Mouse (Mus musculus): ENCODE results near the gene Efnb2.
A peak's percentile ranks its signal among the peaks of the same experiment; 100 is the strongest.

Efnb2 gene

DNA sequence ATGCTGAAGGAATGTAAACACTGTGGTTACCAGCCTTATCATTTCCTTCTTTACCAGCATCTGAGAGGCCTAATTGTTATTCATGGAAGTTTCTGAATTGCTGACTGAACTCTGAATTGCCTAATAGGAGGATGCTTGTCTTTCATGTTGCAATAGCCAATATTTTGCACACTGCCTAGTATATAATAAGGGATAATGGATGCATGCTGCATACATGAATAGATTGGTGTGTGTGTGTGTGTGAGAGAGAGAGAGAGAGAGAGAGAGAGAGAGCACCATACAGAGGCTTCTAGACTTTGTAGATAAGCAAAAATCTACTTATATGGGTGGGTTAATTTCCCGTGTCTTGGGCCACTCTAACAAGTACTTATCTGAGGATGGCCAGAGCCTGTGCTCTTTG, 47.2 kb downstream of the Efnb2 start:
- no peak for DNase-seq (ENCODE audit: low spot score)

DNA sequence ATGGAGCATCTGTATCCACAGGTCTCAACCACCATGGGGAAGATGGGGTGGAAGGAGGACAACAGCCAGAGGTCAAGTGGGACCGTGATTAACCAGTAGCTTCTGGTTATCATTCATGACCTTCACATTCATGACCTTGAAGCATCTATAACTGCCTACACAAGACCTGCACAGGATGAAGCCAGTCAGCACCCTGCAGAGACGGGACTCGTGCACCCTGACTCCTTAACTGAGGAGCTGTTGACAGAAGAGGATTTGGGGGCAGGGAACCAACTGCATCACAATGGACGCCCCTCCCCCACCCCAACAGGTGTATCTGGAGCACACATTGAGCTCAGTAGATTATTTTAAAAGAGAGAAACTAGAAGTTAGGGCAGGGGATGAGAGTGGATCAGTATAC, 49.1 kb downstream of the Efnb2 start:
- DNase-seq (ENCODE audit: low spot score) = no peak

DNA sequence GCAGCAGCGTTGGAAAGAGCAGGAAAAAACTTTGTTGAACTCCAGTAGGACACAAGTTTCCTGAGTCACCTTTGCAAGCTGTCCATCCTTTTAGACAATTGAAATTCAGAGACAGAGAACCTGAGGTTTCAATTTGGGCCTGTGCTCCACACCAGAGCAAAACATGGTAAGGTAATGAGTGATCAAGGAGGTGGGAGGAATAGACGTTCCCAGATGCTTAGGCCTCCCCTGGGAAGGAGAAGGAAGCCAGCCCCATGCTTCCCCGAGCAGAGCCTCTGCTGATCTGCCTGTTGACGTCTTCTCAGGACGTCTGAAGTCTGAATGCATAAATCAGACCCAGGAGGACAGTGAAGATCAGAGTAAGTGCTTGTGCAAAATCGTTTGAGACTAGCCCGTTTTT, 51.3 kb downstream of the Efnb2 start:
- no peak for DNase-seq (ENCODE audit: low spot score)

DNA sequence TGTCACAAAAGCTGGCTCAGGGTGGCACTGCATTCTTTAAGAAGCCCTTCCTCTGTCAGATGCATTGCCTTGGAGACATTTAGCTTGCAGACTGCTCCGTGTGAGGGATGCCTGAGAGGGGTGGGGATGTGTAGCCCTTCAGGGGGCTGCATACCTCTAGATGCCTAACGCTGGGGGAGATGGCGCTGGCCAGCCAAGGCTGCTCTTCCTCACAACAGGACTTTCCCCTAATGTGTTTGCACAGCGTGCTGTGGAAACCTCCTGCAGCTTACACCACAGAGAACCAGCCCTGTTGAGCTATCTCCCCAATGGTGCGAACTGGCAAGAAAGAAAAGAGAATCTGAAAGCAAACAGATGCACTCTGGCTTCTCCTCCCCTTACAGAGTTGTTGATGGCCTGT, 51.9 kb downstream of the Efnb2 start:
- no peak for DNase-seq (ENCODE audit: low spot score)

DNA sequence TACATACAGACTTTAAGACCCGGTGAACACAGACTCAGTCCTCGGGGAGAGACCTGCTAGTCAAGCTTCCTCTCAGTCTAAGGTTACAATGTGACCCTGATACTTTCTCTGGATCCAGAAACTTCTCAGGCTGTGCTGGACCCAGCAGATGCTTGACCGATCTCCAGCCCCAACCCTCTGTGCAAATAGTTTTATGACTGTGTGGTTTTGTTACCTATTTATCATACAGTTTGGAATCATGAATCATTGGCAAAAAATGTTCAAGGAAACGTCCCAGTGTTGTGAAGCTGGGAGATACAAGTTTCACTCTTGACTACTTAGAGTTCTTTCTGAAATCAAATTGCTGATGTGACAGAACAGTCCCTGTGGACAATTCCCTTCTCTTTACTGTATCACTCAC, 55.4 kb downstream of the Efnb2 start:
- no peak for DNase-seq (ENCODE audit: low spot score)

DNA sequence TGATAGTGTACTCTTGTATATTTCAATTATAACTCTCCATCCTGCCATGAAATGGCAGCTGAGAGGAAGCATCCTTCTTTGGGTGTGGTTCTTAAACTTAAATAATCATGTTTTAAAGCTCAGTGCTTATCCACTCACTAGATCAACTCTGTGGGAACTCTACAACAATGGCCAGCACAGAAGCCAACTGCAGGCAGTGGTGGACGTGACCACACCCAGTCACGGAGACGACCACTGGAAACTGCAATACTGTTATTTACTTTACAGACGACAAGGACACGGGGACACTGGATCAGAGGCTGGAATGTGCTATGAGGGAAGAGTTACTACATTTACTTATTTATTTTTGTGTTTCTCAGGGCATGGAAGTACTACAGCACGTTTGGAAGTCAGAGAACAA, 57.2 kb downstream of the Efnb2 start:
- DNase-seq (ENCODE audit: low spot score) = no peak

DNA sequence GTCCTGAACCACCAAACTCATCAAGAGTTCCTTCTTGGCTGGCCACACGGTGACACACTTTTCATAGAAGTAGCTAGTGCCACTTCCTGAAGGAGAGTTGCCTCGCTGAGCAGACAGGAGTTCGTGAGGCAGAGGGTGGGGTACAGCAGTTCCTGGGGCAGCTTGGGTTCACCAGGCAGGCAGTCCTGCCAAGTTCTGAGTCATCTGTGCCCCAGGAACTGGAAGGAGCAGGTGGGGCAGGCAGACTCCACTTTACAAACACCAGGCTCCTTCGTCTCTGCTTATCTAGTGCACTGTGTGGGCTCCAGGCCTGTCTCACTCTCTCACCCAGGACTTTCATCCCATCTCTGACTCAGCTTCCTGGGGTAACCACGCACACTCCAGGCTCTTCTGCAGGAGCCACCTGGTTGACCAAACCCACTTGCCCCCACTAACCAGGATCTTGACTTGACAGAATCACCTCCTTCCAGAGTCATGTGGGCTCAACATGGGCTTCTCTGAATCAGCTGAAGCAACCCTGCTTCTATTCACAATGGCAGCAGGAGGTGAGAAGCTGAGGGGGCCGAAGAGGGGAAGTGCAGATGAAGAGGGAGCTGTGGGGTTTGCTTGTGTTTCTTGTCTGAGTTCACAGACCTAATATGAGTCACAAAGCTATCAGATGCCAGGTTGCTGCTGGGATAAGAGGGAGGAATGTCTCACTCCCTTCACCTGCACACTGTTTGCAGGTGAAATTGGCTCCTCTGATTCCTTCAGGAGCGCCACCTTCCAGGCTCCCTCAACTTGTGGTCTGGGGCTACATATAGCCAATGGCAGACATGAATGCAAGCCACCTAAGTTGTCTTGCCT, 58.2 kb downstream of the Efnb2 start:
- DNase-seq (ENCODE audit: low spot score) = no peak

DNA sequence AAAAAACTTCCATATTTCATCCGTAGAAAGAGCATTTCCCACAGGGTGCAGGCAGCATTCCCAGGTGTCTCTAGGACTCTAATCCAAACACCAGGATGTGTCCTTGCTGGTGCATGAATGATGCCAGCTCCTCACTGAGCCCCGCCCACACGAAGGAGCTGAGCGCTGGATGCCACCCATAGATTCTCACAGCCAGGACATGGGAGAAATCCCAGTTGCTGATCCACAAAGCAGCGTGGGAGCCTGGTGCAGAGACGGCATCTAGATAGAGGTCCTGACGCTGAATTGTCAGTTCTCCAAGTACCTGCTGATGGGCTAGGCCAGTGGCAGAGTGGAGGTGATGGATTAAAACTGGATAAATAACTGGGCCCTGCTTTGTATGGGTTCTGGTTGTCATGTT, 61.1 kb downstream of the Efnb2 start:
- DNase-seq (ENCODE audit: low spot score) = no peak

DNA sequence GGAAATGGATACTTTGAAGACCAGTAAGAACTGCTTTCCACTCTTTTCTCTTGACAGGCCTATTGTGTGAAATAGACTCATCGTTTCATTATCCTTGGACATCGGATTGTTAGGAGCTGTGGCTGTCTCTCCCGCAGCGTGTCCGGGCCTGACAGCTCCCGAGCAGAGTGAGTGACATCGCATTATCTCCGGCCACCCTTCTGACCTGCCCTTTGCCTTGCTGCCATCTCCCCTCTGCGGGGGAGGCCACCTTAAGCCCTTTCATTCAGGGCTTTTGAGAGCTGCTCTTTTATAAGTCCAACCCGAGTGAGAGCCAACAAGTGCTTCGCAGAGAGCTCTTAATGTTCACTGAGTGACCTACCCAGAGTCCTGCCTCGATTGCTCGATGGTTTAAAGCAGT, 63.6 kb downstream of the Efnb2 start:
- peak; percentile 25 for DNase-seq (ENCODE audit: low spot score)

DNA sequence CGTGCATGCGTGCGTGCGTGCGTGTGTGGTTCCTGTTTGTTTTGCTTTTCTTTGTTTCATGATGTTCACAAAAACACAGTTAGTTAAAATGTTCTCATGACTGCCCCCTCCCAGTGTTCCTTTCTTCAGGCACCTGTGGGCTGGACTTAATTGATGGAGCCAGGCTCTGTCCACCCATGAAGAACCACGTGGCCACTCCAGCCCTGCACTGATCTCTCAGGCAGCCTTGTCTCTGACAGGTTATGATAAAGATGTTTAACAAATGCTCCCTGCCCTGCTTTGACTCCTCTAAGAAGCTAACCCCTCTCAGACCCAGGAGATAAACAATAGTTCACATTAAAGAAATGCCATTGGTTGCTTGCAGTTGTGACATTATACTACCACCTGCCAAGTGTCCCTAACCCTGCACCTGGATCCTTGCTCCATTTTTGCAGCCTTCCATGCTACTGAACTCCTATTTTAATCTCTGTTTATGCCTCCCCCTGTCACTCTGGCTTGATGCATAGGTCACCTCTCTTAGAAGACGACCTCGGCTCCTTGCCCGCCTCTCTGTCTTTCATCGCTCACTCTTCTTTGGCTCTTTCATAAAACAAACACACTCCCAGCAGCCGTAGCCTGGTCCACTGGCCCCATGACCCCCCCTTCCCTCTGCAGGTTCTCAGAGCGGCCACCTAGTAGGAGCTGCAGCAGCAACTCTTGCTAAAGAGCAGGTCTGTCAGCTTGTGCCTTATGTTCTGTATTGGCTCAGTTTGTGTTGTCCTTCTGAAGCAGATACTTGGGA, 65.0 kb downstream of the Efnb2 start:
- DNase-seq (ENCODE audit: low spot score) = no peak

DNA sequence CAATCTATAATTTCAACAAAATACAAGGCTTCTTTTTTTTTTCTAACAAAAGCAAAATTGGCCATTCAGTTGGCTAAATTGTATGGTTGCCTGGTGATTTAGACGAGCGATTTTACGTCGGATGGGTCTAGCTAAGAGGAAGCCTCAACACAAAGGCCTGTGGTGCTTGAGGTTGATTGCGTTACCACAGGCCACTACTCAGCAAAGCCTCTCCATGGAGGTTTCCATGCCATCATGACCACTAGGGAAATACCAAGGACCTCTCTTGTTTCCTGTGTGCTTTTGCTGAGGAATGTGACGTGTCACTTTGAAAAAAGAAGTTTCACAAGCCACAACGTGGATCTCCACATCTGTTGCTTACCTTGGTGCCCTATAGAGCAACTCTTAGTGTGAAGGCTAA, 67.2 kb downstream of the Efnb2 start:
- DNase-seq (ENCODE audit: low spot score) = no peak

DNA sequence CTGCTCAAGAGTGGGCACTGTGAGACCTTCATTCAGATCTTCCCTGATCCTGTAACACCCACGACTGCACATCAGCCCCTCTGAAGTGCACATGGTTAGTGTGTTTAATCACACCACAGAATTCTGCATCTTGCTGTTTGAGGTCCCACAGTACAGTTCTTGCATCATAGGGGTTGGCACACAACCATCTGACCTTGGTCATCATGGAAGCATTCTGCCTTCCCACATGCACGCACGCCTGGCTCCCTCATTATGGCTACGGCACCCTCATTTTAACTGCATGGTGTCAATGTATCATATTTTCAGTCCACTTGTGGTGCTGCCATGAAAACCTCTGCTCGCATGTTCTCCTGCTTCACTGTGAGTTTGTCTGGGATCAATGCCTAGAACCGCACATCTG, 67.7 kb downstream of the Efnb2 start:
- no peak for DNase-seq (ENCODE audit: low spot score)

DNA sequence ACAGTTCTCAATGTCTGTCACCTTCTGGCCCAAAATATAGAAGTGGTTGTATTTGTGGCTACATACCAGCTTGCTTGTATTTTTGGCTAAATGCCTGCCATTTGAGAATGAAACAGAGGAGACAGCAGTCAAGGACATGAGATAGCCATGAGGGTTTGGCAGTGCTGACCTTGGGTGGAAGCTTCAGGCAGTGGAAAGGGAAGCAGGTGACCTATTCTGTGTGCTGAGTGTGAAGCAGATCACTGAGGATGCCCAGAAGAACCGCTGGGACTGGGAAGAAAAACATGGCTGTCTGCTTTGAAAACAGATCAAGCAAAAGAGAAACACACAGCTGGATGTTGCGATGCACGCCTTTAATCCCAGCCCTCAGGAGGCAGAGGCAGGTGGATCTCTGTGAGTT, 68.7 kb downstream of the Efnb2 start:
- DNase-seq (ENCODE audit: low spot score) = no peak

DNA sequence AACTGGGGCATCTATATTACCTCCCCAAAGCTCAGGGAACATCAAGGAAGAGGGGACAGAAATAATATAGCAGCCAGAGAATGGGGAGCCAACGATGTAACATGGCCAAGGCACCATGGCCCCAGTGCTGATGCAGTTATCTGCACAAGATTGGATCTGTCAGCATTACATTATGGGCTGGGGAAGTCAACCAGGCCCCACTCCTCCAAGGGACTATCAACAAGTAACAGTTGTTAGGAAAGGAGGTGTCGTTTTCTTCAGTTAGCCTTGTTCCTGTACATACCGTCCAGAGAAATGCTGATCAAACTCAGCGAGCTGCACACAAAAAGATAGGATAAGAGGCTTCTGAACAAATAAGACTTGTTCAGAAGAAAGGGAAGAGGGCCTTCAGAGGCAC, 77.1 kb downstream of the Efnb2 start:
- DNase-seq (ENCODE audit: low spot score) = no peak

DNA sequence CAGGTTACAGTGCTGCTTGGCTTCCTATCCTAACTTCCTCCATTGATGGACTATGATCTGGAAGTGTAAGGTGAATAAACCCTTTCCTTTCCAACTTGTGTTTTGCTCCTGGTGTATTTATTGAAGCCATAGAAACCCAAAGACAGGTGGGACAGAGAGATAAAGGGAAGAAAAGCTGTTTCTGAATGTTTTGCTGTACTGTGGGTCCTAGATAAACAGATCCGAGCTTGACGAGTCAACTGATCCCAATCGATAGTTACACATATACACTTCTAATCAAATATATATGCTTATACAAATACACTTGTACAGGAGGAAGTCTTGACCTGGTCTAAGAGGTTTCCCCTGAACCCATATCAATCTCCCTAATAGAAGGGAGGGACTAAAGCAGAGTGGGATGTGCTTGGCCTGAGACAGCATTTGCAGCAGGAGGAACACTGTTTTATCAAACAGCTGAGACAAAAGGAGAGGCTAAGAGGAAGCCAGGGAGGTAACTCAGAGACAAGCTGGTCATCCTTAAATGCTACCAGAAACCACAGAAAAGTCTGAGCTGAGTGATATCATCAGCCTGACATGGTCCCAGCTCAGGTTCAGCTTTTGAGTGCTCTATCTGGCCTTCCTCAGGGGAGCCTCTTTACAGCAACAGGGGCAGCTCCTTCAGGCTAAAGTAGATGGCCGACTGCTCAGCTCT, 77.6 kb downstream of the Efnb2 start:
- DNase-seq (ENCODE audit: low spot score) = no peak

DNA sequence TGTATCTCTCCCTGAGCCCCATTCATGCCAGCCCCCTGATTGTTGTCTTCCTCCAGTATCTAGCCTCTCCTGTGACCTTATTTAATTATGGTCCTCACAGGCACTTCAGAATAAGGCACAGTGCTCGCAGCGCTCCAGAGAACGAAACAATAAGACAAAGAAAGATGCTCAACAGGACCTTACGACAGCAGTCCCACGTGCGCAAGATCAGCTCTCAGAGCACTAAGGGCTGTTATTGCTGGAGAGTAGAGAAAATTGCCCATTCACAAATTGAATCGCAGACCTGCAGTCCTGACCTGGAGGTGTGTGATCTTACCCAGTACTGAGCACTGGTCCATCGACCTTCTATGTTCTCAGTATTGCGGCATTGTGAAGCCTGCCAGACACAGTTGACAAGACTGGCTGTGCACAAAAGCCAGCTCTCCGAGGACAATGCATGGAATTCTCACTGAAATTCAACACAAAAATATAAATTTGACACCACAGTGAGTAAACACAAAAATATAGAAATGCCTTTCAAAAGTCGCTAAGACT, 83.2 kb downstream of the Efnb2 start:
- no peak for DNase-seq (ENCODE audit: low spot score)

DNA sequence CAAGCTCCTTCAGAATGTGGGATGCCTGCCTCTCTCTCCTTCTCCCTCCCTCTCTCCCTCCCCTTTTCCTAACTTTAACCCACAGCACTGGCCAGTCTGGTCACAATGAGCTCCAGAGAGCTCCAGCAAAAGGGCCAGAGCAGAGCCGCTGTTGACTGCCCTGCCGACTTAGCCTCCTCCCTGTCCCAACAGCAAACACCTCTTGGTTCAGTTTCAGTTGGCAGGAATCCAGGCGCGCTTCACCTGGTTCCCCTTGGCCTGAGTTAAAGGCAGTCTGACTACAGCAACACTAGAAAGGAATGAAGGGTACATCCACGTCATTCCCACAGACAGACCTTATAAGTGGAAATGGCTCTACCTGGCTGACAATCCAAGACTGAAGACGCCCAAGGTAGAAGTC, 84.2 kb downstream of the Efnb2 start:
- no peak for DNase-seq (ENCODE audit: low spot score)

DNA sequence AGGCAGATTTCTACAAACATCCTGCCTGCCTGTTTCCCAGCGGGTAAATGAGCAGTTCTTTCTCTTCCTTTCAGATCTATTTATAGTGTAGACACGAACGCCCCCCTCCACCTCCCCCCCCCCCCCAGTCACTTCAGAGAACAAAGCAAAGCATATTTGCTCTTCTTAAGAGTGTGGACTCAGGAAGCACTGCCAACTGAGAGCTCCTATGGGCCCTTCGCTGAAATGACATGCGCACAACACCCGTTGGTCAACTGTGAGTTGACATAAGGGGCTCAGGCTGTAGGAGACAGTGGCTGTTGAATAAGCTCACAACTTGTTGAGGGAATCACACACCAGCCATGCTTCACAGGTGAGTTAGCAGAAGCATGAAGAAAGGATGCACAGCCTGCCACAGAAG, 84.8 kb downstream of the Efnb2 start:
- DNase-seq (ENCODE audit: low spot score) = no peak

DNA sequence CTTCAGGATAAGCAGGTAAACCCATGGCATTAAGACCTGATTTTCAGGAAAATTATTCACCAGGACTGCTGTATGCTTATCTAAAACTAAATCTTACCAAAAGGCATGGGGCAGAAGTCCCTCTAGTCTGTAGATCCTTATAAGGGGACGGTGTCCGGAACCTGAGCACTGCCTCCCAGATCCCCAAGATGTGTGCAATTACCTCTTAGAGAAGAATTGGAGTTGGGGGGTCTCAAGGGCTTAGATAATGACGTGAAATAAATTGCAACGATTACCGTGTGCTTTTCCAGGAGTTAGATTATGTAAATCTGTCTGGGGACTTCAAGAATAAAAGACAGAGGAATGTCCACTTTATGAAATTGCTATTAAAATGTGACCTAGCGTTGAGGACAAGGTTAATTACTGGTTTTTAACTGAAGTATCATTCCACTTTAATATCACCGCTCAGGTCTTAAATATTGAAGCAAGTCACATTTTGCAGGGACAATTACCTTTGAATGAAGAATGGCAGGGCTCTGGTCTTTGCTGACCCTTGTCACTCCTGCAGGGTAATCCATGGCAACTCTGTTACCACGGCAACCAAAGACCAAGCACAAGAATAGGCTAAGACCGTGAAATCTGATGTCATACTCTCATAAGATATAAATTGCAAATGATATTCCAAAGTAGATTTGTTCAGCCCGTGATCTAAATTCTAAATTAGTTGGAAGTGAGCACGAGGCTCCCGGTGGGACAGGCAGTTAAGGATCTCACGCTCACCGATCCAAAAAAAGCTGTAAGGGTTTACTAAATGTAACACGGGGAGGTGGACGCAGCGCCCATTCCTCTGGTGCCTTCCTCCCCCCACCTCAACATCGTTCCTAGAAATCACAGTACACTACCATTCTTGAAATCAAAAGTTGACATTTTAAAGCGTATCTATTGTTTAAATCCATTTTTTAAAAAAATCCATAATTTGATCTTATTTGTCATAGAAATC, 86.2 kb downstream of the Efnb2 start:
- DNase-seq (ENCODE audit: low spot score) = peak; percentile 51

DNA sequence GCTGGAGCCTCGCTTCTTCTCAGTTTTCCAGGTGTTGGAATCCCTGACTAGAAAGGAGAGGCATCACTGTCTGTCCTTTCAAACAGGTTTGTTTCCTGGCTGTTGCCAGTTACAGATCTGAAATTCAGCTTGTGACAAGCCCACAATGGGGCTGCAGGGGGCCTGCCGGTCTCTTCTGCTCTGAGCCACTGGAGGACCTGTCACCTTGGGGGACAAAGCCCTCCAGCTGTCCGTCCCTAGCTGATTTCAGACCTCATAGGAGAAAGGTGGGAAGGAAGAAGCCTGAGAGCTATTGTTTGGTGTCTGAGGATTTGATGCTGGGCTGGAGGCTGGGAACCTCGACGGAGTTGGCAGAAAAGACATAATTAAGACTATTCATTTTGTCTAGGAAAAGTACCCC, 88.8 kb downstream of the Efnb2 start:
- DNase-seq (ENCODE audit: low spot score) = no peak

DNA sequence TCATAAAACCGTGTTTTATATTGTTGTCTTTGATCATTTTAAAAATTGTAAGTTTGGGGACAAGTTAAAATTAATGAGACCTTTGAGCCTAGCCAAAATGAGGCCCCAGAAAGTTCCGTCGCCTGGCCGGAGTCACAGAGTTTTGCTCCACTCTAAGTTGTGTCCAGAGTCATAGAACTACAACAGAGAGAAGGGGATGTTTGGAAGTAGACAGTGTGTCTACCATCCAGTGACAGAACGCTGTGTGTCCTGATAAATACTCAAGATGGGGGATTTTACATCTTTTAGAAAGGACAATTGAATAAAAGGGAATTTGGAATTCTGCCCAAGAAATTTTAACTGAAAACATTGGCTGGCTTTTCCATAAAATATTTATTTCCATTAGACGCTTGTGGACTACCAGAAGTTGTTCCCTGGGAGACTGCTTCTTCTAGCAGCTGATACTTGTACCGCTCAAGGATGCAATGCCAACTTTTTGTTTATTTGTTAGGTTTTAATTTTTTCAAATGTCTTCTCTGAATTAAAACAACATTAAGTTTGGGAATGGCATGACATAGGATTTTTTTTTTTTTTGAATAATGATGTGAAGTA, 89.3 kb downstream of the Efnb2 start:
- DNase-seq (ENCODE audit: low spot score) = no peak
